Comparison of ENCODE assay signal across 8 mouse cellular contexts in the genomic region with DNA sequence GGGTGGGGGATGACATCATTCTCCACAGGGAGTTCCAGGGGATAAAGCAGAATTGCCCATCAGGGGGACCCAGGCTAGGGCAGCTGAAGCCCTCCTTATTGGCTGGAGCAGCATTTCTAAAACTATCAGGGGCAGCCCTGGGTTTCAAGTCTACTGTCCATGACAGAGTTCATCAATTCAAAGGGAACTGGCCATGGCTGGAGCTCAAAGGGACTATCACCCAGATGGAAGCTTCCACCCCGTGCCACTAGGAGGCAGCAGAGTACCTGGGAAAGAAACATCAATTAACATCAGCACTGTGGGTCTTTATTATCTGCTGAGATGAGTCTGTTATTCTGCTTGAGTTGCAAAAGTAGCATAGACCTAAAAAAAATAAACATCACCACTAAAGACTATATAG.
A peak's percentile ranks its signal among the peaks of the same experiment; 100 is the strongest.
DNase-seq lines count a peak whose midpoint lies in the region; ATAC-seq and TF ChIP-seq lines count a peak whose summit lies in the region.

No protein-coding gene starts in this region.

- H3K27me3 ChIP-seq in intestine, postnatal 0 days (replicated peaks; ENCODE audit: control insufficient read depth, insufficient read depth, low read length), result no peaks in the 10 kb centered on the region
- H3K27me3 ChIP-seq in intestine, embryonic 16.5 days (replicated peaks; ENCODE audit: control insufficient read depth, insufficient read depth, low read length), result no peaks in the 10 kb centered on the region
- no peaks in the 10 kb centered on the region for H3K27me3 ChIP-seq in forebrain, embryonic 11.5 days (ENCODE audit: control insufficient read depth, insufficient read depth, low read length)
- H3K27me3 ChIP-seq in kidney, embryonic 16.5 days (ENCODE audit: insufficient read depth, low read length), result no peaks in the 10 kb centered on the region
- H3K27me3 ChIP-seq in limb, embryonic 14.5 days (ENCODE audit: control insufficient read depth, insufficient read depth, low read length), result no peaks in the 10 kb centered on the region

- no peak overlapping the region for H3K27ac ChIP-seq in intestine, postnatal 0 days (ENCODE audit: low read depth, low read length)
- no peak overlapping the region for H3K27ac ChIP-seq in intestine, embryonic 16.5 days (ENCODE audit: low read length)
- H3K27ac ChIP-seq in forebrain, embryonic 11.5 days (ENCODE audit: low read depth, low read length), result no peak overlapping the region
- H3K27ac ChIP-seq in kidney, embryonic 16.5 days (ENCODE audit: low read length), result no peak overlapping the region
- H3K27ac ChIP-seq in limb, embryonic 14.5 days (replicated peaks; ENCODE audit: low read depth, low read length), result no peak overlapping the region

- WGBS in intestine, postnatal 0 days, result 0% methylated on average over 1 of the region's 1 CpGs
- WGBS in intestine, embryonic 16.5 days, result 3% methylated on average over 1 of the region's 1 CpGs
- WGBS in forebrain, embryonic 11.5 days, result 4% methylated on average over 1 of the region's 1 CpGs
- 7% methylated on average over 1 of the region's 1 CpGs for WGBS in kidney, embryonic 16.5 days
- WGBS in limb, embryonic 14.5 days, result 0% methylated on average over 1 of the region's 1 CpGs

- no peak overlapping the region for H3K4me2 ChIP-seq in intestine, postnatal 0 days (replicated peaks; ENCODE audit: low read depth)
- no peak overlapping the region for H3K4me2 ChIP-seq in intestine, embryonic 16.5 days (ENCODE audit: low read depth, low read length)
- H3K4me2 ChIP-seq in forebrain, embryonic 11.5 days (ENCODE audit: low read depth, low read length, severe bottlenecking), result no peak overlapping the region
- H3K4me2 ChIP-seq in kidney, embryonic 16.5 days (replicated peaks; ENCODE audit: low read depth, low read length), result no peak overlapping the region
- H3K4me2 ChIP-seq in limb, embryonic 14.5 days (replicated peaks; ENCODE audit: low read depth, low read length, severe bottlenecking), result no peak overlapping the region

- no peak for TF ChIP-seq POLR2A in limb, embryonic 14.5 days (IDR thresholded peaks at IDR 0.05; ENCODE audit: borderline replicate concordance, extremely low read depth, insufficient read depth, insufficient read length)

- H3K36me3 ChIP-seq in intestine, postnatal 0 days (ENCODE audit: control insufficient read depth, insufficient read depth), result no peaks in the 10 kb centered on the region
- H3K36me3 ChIP-seq in intestine, embryonic 16.5 days (ENCODE audit: control insufficient read depth, insufficient read depth, low read length), result no peaks in the 10 kb centered on the region
- H3K36me3 ChIP-seq in forebrain, embryonic 11.5 days (ENCODE audit: control insufficient read depth, insufficient read depth, low read length), result no peaks in the 10 kb centered on the region
- H3K36me3 ChIP-seq in kidney, embryonic 16.5 days (ENCODE audit: insufficient read depth, low read length), result no peaks in the 10 kb centered on the region
- H3K36me3 ChIP-seq in limb, embryonic 14.5 days (ENCODE audit: control insufficient read depth, insufficient read depth, low read length), result no peaks in the 10 kb centered on the region

- peak; percentile 74 for TF ChIP-seq CTCF in intestine, postnatal 0 days (IDR thresholded peaks at IDR 0.05; ENCODE audit: low read depth)

- DNase-seq in brain, adult 2 months (ENCODE audit: low read depth, low spot score), result peak; percentile 68
- peak; percentile 72 for DNase-seq in forebrain, embryonic 11.5 days (ENCODE audit: low spot score)
- DNase-seq in limb, embryonic 14.5 days (ENCODE audit: low spot score), result peak; percentile 33
- DNase-seq in retina, postnatal 1 day, result peak; percentile 81
- no peak for DNase-seq in MN1 (ENCODE audit: low spot score)

- H3K9me3 ChIP-seq in intestine, postnatal 0 days (ENCODE audit: control insufficient read depth), result no peaks in the 10 kb centered on the region
- no peaks in the 10 kb centered on the region for H3K9me3 ChIP-seq in intestine, embryonic 16.5 days (ENCODE audit: control insufficient read depth, low read length)
- H3K9me3 ChIP-seq in forebrain, embryonic 11.5 days (ENCODE audit: control insufficient read depth, low read length), result no peaks in the 10 kb centered on the region
- no peaks in the 10 kb centered on the region for H3K9me3 ChIP-seq in kidney, embryonic 16.5 days (ENCODE audit: low read length)
- H3K9me3 ChIP-seq in limb, embryonic 14.5 days (ENCODE audit: control insufficient read depth, low read length), result no peaks in the 10 kb centered on the region

- H3K4me1 ChIP-seq in intestine, postnatal 0 days (replicated peaks; ENCODE audit: control insufficient read depth, insufficient read depth, low read length), result no peaks in the 10 kb centered on the region
- H3K4me1 ChIP-seq in intestine, embryonic 16.5 days (ENCODE audit: control insufficient read depth, insufficient read depth, low read length), result no peaks in the 10 kb centered on the region
- H3K4me1 ChIP-seq in forebrain, embryonic 11.5 days (replicated peaks; ENCODE audit: control insufficient read depth, insufficient read depth, low read length), result no peaks in the 10 kb centered on the region
- H3K4me1 ChIP-seq in kidney, embryonic 16.5 days (ENCODE audit: insufficient read depth, low read length), result no peaks in the 10 kb centered on the region
- H3K4me1 ChIP-seq in limb, embryonic 14.5 days (ENCODE audit: control insufficient read depth, insufficient read depth, low read length), result no peaks in the 10 kb centered on the region

- ATAC-seq in intestine, postnatal 0 days, result no peak
- ATAC-seq in intestine, embryonic 16.5 days, result no peak
- peak; percentile 49; the same call in 1 of the 2 replicates for ATAC-seq in forebrain, embryonic 11.5 days (replicated peaks; ENCODE audit: low FRiP score)
- ATAC-seq in kidney, embryonic 16.5 days (ENCODE audit: low FRiP score, low TSS enrichment), result peak; percentile 61; the same call in 1 of the 2 replicates
- ATAC-seq in limb, embryonic 14.5 days (ENCODE audit: low FRiP score, low read depth), result no peak

- no peak overlapping the region for H3K4me3 ChIP-seq in intestine, postnatal 0 days (ENCODE audit: low read depth, low read length)
- H3K4me3 ChIP-seq in intestine, embryonic 16.5 days (ENCODE audit: low read length), result no peak overlapping the region
- no peak overlapping the region for H3K4me3 ChIP-seq in forebrain, embryonic 11.5 days (ENCODE audit: low read depth, low read length)
- no peak overlapping the region for H3K4me3 ChIP-seq in kidney, embryonic 16.5 days (ENCODE audit: low read length)
- no peak overlapping the region for H3K4me3 ChIP-seq in limb, embryonic 14.5 days (replicated peaks; ENCODE audit: low read length)

- no peak overlapping the region for H3K9ac ChIP-seq in intestine, postnatal 0 days (ENCODE audit: low read depth, low read length)
- H3K9ac ChIP-seq in intestine, embryonic 16.5 days (ENCODE audit: low read depth, low read length), result no peak overlapping the region
- no peak overlapping the region for H3K9ac ChIP-seq in forebrain, embryonic 11.5 days (ENCODE audit: low read length)
- no peak overlapping the region for H3K9ac ChIP-seq in kidney, embryonic 16.5 days (replicated peaks; ENCODE audit: low read length)
- no peak overlapping the region for H3K9ac ChIP-seq in limb, embryonic 14.5 days (ENCODE audit: low read depth, low read length, severe bottlenecking)

Comparison
In these comparisons a context has a peak if more than half of its experiments do, and no peak if none do; other contexts are left out.
1. ATAC-seq: peak in forebrain, embryonic 11.5 days (single experiment) and kidney, embryonic 16.5 days (single experiment); none in intestine, postnatal 0 days (single experiment), intestine, embryonic 16.5 days (single experiment) and limb, embryonic 14.5 days (single experiment).